Mouse (Mus musculus): ENCODE measurements around the gene Strn.
"Not testable (repeated sequence)": the region's sequence is repeated elsewhere in the genome, so short reads cannot be mapped to it uniquely, and the experiment has no call there.

Strn gene

DNA sequence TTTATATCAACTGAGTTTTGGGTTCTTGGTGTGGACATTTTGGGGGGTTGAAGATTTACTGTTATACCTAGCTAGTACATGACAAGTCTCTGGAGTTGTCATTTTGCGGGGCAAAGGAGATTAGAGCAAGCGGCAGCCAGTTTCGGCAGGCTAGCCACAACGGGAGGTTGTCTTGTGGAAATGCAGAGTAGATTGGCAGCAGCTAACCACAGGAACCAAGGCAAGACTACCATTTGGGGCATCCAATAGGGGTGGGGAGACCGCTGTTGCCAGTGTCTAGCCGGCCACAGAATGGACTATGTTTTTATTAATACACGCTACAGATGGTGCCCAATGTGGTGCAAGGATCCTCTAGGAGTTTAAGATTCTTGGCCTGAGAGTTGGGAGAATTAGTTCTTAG is 28.6 kb downstream of the Strn start:
- DNase-seq, result no peak

DNA sequence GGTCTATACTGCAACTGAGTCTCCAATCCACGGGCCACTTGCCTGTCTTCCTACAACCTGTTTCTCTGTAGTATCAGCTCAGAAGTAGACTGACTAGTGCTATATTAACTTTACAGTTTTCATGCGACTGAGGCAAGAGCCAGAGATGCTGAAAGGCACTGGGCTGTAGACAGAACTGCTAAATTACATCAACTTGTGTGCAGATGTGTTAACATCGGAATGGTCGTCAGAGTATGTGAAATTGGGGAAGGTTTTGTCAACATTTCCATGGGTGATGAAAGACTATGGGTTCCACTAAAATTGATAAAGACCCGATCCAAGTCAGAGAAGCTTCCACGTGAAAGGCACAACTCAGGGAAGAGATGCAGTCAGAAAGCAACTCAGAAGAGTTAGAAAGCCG is 34.0 kb downstream of the Strn start:
- DNase-seq, result no peak

DNA sequence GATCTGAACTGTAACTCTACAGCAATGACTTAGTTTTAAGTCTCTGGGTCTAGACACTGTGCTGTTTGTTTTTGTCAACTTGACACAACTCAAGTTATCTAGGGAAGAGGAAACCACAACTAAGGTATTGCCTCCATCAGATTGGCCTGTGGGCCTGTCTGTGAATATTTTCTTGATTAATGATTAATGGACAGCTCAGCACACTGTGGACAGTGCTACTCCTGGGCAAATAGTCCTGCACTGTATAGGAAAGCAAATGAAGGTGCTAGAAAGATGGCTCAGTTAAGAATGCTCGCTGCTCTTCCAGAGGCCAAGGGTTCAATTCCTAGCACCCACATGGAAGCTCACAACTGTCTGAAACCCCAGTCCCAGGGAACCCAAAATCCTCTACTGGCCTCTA is 38.0 kb downstream of the Strn start:
- no peak for DNase-seq

DNA sequence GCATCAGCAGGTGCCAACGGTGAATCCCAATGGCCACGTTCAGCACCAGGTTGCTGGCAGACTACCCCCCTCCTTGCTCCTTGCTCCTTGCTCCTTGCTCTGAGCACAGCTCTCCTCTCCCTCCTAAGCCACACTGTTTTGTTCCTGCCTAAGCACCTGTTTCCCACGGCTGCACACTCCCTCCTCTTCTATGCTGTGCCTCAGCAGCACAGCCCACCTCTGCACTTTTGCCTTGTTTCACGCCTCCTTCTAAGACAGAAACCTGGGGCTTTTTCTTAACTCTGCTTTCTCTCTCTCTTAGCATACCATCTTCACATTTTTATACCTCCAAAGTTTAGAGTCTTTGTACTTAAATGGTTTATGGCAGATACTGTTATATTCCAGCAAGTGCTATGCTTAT is 39.5 kb downstream of the Strn start:
- no peak for DNase-seq

DNA sequence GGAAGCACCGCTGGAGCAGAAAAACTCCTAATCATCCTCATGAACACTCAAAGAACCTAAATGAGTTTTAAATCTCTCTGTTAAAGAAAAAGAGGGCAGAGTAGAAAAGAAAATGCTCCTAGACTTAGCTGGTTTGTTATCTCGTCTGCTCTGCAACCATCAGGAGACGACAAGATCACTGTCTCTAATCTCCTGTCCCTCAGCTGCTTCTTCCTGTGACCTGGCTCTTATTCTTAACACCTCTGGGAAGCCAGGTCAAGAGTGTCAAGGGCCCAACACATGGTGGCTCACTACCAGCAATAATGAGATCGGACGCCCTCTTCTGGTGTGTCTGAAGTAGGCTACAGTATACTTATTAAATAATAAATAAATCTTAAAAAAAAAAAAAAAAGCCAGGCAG is 40.1 kb downstream of the Strn start:
- no peak for DNase-seq

DNA sequence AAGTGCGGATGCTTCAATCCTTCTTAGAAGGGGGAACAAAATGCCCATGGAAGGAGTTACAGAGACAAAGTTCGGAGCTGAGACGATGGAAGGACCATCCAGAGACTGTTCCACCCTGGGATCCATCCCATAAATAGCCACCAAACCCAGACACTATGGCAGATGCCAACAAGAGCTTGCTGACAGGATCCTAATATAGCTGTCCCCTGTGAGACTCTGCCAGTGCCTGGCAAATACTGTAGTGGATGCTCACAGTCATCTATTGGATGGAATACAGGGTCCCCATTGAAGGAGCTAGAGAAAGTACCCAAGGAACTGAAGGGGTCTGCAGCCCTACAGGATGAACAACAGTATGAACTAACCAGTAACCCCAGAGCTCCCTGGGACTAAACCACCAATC is 47.8 kb downstream of the Strn start:
- not testable (repeated sequence) for DNase-seq

DNA sequence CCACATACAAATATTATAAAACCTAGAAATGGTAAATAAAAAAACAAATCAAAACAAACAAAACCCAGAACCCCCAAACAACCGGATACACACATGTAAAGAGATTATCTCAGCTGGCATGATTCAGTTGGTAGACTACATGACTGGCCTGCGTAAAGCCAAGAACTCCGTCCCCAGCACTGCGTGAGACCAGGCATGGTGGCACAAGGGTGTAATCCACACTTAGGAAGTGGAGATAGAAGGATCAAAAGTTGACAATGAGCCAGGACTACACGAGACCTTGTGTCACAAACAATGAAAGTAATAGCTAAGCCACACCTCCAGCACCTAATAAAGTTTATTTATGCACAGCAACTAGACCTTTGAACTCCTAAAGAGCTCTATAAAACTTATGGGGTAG is 49.0 kb downstream of the Strn start:
- DNase-seq, result no peak

DNA sequence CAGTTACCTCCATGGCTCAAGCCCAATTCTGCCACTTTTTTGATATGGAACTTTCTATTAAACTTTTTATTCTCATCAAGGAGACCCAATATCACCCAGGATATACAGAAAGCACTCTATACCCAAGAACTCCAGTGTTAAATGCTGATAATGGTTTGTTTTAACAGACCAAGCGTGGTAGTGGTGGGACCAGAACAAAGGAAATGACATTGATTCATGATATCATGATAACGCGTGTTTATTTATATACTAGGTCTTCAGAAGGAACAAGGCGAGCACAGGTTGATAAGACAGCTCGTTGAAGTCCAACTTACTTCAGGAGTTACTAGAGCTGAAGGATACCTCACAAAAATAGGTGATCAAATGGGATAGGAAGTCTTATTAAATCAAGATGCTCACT is 52.0 kb downstream of the Strn start:
- DNase-seq, result no peak

DNA sequence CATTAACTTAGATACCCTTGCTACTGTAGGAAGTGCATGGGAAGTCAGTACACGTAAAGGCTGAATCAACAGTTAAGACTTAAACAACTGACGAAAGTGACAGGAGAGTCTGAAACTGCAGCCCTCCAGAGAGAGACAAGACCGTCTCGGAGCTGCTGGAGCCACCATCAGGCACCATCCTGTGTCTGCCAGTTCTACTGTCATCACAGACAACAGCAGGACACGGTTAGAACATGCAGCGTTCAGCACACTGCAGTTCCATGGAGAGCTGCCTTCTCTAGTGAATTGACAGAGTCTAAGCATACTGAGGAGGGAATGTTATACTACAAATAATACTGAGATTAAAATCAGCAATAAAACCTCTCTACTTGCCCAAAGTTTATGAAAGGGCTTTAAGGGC is 54.6 kb downstream of the Strn start:
- no peak for DNase-seq

DNA sequence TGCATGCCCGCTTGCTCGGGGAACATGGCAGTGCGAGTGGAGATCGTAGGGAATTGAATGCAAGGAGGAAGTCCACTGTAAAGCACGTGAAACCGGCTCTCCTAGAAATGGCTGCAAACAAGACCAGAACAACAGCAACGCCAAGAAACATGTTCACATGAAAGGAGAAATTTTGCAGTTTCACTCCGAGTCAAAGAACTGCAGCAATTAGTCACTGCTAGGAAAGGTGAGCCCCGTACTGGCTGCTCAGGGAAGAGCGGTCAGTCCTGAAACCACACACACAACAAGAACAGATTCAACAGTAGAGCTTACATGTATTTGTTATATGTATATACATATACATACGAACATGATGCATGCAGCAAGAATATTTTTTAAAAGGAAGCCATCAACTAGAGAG is 57.5 kb downstream of the Strn start:
- DNase-seq, result no peak

DNA sequence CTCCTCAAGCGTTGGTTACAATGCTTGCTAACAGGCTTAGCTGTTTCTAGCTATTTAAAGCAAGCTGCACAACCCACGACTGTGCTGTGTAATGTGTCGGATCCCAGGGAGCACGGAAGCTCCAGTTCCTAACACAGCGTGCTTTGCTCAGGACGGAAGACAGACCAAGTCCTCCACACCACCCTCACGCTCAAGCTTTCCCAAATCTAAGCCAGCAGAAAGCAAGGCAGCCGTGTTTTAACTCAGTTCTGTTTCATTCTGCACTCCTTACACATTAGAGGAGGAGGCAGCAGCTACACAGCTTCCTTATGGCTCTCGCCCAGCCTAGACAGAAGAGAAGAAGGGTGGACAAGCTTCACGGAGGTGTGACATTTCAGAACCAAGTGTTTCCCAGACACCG is 60.2 kb downstream of the Strn start:
- DNase-seq, result no peak

DNA sequence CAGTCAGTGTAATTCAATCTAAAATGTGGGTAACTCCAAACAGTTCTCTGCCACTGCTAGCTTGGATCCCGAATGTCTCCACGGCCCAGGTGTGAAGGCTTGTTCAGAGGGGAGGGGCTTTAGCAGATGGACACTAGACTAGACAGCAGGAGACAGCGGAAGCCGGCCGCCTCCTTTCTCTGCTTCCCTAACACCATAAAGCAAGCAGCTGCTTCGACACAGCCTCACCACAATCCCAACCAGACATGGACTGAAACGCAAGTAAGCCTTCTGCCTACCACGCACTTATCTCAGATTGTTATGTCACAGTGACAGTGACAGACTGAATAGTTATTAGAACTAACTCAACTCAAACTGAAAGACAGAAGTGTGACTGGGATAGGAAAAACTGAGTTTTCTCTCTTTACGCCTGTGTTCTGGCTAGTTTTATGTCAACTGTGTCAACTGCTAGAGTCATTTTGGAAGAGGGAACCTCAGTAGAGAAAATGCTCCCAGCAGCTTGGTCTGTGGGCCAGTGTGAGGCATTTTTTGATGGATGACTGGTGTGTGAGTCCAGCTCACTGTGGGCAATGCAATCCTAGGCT is 71.9 kb downstream of the Strn start:
- DNase-seq, result no peak

DNA sequence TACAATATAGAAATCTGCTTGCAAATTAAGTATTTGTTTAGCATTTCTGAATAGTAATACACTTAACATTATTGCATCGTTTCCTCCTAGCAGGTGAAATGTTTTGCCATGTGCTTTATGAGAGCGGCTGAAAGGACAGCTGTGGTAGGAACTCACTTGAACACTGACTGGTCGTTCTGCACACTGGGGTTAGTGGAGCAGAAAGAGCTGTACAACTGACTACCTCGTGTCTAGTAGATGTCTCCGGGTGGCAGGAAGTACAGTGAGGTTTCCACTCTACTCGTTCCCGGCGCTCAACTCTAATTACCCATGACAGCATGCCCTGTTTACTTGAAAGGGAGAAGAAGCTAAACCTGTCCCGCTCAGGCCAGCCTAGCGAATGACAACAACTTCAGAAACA is 82.2 kb downstream of the Strn start:
- no peak for DNase-seq

DNA sequence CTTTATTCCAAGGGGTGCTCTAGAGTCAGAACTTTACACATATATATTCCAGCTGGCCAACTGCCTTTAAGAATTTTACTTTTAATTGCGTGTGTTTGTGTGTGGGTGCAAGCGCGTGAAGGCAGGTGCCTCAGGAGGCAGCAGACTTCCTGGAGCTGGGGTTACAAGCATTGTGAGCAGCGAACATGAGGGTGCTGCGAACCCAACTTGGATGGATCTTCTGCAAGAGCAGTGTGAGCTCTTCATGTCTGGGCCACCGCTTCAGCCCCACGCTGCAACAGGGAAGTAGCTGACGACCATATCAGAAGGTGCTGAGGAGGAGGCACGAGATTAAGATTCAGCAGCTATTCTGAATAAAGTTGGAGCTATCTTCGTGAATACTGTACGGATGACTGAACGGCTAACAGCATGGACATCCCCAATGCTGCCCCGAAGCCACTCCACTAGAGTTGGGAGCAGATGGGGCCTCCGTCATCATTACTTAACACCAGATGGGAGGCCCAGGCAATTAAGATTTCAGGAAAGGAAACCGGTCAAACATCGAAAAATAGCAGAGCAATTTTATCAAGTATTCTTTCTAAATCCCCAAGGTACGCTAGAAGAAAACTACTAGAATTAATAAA is 93.0 kb downstream of the Strn start:
- DNase-seq, result peak; percentile 19

DNA sequence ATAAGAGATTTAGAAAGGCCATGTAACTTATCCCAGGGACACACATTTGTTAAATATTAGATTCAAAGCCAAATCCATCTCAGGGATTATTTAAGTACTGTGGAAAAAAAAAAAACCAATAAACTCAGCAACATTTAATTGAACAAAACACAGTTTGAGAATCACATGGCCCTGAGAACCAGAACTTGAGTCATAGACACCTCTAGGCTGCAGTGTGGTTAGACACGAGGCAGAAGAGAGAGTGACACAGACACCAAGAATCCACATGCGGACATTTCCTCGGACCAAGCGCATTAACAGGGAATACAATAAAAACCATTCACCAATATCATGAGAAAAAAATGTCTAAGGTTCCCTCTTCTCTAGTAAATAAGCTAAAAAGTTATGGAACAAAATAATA is 94.7 kb downstream of the Strn start:
- DNase-seq, result no peak

DNA sequence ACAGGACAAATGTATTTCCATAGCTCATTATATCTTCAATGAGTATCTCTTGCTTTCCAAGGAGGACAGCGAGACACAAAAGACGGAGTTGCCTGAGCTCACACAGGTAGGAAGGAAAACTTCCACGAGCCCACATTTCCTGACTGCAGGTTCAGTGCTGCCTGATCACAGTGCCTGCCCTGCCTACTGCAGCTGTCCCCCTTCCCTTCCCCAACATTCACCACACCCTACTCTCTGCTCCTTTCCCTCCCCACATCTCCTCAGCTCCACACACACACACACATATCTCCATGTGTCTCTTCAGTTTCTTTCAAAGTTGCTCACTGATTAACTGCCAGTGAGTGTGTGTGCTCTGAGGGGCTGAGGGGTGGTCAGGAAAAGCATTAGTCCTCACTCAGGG is 96.6 kb downstream of the Strn start:
- no peak for DNase-seq

DNA sequence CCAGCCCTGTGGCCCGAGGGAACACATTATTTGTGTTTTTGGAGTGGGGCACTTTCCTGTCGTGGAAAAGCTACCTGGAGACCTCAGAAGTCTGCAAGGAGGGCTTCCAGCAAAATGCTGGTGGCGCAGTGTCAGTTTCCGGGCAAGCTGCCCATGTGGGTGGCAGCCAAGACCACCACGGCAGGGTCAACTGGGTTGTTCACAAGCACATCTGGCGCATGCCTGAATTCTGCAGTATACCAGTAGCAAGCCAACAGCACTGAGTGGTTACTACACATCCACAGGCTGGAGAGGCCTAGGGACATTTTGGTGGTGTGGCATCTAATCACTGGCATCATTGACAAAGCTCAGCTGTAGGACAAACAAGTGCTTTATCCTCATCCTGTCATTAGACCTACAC is 97.9 kb downstream of the Strn start:
- no peak for DNase-seq

DNA sequence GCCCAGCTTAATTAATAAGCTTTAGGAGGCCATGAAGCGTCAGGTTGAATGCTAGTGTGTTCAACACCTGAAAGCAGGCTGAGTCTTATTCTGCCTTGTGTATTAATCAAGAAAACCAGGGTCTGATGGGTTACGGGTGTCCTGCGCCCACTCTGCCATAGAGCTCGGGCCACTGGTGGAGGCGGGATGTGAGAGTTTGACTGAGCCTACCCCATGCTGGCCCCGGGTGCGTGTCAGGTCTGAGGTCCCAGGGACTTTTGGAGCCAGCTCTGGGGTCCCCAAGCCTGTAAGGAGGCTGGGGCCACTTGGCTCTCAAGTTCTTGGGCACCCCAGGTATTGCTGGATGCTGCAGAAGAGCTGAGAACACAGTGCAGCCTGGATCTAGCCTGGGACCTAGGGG is 99.9 kb downstream of the Strn start:
- DNase-seq, result no peak

DNA sequence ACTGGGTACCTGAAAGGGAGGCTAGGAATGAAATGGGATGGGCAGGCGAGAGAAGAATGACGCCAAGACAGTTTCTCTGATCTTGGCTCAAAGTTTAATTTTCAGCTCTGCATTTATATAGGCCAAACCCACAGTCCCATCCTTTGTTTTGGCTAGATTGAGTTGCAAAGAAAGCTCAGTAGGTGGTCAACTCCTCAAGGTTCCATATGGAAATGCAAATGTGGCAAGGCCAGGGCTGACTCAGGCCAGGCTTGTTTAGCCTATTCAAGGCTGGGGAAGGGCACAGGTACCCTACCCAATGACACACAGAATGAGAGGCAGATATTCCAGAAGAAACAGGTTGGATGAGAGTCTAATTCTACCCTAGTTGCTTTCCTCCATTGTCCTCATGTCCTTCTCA is 101.4 kb downstream of the Strn start:
- DNase-seq, result no peak

DNA sequence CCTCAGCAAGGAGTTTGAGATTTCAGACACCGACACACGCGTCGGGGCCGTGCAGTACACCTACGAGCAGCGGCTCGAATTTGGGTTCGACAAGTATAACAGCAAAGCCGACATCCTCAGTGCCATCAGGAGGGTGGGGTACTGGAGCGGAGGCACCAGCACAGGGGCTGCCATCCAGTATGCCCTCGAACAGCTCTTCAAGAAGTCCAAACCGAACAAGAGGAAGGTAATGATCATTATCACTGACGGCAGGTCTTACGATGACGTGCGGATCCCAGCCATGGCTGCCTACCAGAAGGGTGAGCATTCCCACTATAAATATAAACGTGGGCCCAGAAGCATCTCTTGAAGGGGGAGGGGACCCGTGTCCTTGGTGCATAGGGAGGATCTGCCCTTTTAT is 112.1 kb downstream of the Strn start:
- DNase-seq, result no peak

DNA sequence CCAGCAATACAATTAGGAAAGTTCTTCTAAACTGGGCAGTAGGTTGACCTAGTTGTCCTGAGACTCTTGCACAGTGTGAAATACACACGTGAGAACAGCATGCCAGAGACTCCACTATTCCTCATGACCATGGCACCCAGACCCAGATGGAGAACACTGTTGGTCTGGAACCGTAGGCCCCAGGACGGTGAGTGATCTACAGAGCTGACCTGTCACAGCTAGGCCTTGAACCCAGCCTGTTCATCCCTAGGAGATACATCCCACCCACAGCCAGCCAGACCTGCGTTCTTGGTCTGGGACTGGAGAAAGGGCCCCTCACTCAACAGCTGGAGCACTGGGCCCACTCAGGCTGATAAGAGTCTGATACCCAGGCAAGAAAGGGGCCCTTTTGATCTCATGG is 115.1 kb downstream of the Strn start:
- no peak for DNase-seq

DNA sequence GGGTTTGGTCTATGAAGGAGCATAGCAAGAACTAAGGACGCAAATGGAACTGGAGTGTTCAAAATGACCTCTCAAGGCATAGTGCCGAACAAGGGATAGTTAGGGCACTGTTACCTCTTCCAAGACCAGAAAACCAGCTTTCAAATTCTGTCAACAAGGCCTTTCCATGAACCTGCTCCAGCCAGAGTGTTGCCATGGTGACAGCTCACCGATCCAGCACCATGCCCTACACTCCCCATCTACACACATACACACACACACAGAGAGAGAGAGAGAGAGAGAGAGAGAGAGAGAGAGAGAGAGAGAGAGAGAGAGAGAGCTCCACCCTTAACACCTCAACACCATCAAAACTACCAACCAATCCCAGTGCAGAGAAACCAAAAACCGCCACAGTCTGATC is 116.3 kb downstream of the Strn start:
- no peak for DNase-seq

DNA sequence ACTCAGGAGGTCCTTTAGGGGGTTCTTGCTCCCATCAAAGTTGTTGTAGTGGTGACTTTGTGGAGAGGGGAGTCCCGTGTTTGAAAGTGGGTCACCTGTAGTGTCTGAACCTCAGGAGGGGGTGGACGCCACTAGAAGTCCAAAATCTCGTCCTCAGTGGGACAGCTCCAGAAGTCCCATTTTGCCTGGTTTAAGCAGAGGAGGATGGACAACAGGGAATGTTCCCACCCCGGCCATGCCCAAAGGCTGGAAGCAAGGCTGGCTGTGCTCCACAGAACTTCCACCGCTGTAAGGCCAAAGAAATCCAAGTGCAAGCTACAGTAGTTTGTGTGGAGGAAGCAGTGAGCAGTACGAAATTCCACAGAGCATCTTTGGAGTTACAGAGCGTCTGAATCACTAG is 117.0 kb downstream of the Strn start:
- DNase-seq, result no peak

DNA sequence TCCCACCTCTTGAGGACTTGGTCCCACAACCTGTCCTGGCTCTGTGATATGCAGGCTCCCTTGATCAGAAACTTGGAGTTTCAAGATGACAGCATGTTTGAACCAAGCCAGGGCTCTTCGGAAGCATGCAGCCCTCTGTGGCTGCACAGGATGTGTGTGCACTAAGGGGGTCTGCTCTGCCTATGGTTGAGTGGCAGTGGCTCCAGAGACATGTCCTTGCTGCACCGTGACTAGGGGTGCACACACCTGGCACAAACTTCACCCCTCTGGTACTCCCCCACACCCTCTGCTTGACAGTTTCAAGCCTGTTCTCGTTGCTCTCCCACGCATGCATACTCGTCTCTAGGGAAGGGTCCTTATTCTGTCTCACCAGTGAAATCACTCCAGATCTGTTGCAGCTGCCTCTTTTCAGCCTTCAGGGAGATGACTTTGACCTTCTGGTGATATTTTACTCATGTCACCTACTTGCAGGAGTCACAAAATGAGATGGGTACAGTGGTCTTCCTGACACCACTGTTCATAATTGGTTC is 118.8 kb downstream of the Strn start:
- no peak for DNase-seq

DNA sequence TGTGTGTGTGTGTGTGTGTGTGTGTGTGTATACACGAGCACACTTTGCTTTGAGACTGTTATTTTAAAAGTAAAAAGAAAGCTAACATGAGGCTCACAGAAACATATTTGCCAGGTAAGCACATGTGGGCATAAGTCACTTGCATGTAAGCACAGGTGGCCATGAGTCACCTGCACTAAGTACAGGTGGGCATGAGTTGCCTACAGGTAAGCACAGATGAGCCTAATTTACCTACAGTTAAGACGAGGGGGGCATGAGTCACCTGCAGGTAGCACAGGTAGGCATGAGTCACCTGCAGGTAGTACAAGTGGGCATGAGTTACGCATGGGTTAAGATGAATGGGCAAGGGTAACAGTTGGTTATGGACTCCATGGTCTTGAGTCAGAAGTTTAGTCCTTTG is 121.9 kb downstream of the Strn start:
- no peak for DNase-seq

Measured in cerebellum, adult 11-12 months (tissue).